Mouse (Mus musculus) hindbrain, embryonic 15.5 days (tissue): ENCODE data around the gene Rps25. TPM values are rescaled to one million over a fixed set of nuclear protein-coding genes. Genes with fewer than 3 reads are reported as not detected.
"Not testable (repeated sequence)": the region's sequence is repeated elsewhere in the genome, so short reads cannot be mapped to it uniquely, and the experiment has no call there.

ENCODE experiments used
- ATAC-seq: fragments of 200-750 bp; cut with Nextera tagmentation; 2 replicates; pipeline ENCODE4 v1.8.0; 2017; ENCODE audit warnings: low read depth, moderate number of reproducible peaks, moderate TSS enrichment; ENCODE audit not compliant: low FRiP score
- H3K27ac ChIP-seq: fragments of 300-500 bp; sonication (generic); replicated peaks from 2 replicates; pipeline ENCODE4 v1.5.1; 2015; ENCODE audit warnings: mild to moderate bottlenecking, inconsistent platforms
- H3K27me3 ChIP-seq: fragments of 300-500 bp; sonication (generic); 2 replicates; pipeline ENCODE4 v1.6.1; 2015; ENCODE audit warnings: control low read depth, inconsistent platforms
- H3K36me3 ChIP-seq: fragments of 300-500 bp; sonication (generic); 2 replicates; pipeline ENCODE4 v1.6.1; 2015; ENCODE audit warnings: control low read depth, inconsistent platforms
- H3K4me1 ChIP-seq: fragments of 300-500 bp; sonication (generic); replicated peaks from 2 replicates; pipeline ENCODE4 v1.6.1; 2015; ENCODE audit warnings: control low read depth, inconsistent platforms
- H3K4me2 ChIP-seq: fragments of 300-500 bp; sonication (generic); 2 replicates; pipeline ENCODE4 v1.6.1; 2015; ENCODE audit warnings: moderate library complexity, mild to moderate bottlenecking, inconsistent platforms
- H3K4me3 ChIP-seq: fragments of 300-500 bp; sonication (generic); 2 replicates; pipeline ENCODE4 v1.5.1; 2015; ENCODE audit warnings: mild to moderate bottlenecking, inconsistent platforms
- H3K9ac ChIP-seq: fragments of 300-500 bp; sonication (generic); 2 replicates; pipeline ENCODE4 v1.6.1; 2015; ENCODE audit warnings: inconsistent platforms
- H3K9me3 ChIP-seq: fragments of 300-500 bp; sonication (generic); 2 replicates; pipeline ENCODE4 v1.6.1; 2016; ENCODE audit warnings: control low read depth, inconsistent platforms
- WGBS: fragments of 180-500 bp; shearing (Covaris S2); methylation state at CpG from one replicate; pipeline ENCODE4 v1.1.7; 2015; 5-methylcytosine and 5-hydroxymethylcytosine counted together
- microRNA-seq: library from miRNA; unstranded; fragments of <30 nt; microRNA quantifications from one replicate; pipeline ENCODE4, GENCODE M21; 2016
- polyA plus RNA-seq: library from polyadenylated mRNA; unstranded; fragments of >200 nt; fragmentation: Nextera tagmentation; extraction: Ambion mirVana; gene quantifications from 2 replicates; pipeline ENCODE4 v1.2.1, GENCODE M21; 2015

Rps25 gene
- polyA plus RNA-seq, 1 experiment from 2014 or later, result 1,001 TPM

- Histone ChIP-seq H3K4me3 (no peak overlapping the region), H3K27me3 (no peaks in the 10 kb centered on the region), H3K9ac (no peak overlapping the region), H3K36me3 (no peaks in the 10 kb centered on the region), H3K9me3 (no peaks in the 10 kb centered on the region), H3K4me2 (no peak overlapping the region), H3K4me1 (no peaks in the 10 kb centered on the region), H3K27ac (no peak overlapping the region)
- no peak for ATAC-seq
- WGBS, result 58% methylated on average over 5 of the region's 5 CpGs
Observed at GRCm38 (mm10) chr9:44432577-44433185, 25.7 kb downstream of the Rps25 start.

- no peaks in the 10 kb centered on the region for H3K4me1 ChIP-seq
Observed at GRCm38 (mm10) chr9:44435747-44436146, 28.8 kb downstream of the Rps25 start.

GRCm38 (mm10) chr9:44440961-44441360 lies 34.0 kb downstream of the Rps25 start, which contains the start of gene Foxr1:
Gene Foxr1 (minus strand): TSS chr9:44441136.
- ATAC-seq, result no peak

More at GRCm38 (mm10) chr9:44435747-44436146, 28.8 kb downstream of the Rps25 start:
- 84% methylated on average over 6 of the region's 6 CpGs for WGBS
- Histone ChIP-seq H3K4me3 (no peak overlapping the region), H3K36me3 (no peaks in the 10 kb centered on the region), H3K27me3 (no peaks in the 10 kb centered on the region), H3K4me2 (no peak overlapping the region), H3K9me3 (no peaks in the 10 kb centered on the region), H3K9ac (no peak overlapping the region), H3K27ac (no peak overlapping the region)
- no peak for ATAC-seq

GRCm38 (mm10) chr9:44444402-44445025 lies 37.6 kb downstream of the Rps25 start:
- H3K4me2 ChIP-seq, H3K4me1 ChIP-seq, H3K4me3 ChIP-seq, H3K9me3 ChIP-seq, H3K9ac ChIP-seq, ATAC-seq, H3K36me3 ChIP-seq, H3K27me3 ChIP-seq, H3K27ac ChIP-seq: not testable (repeated sequence)
- WGBS, result 87% methylated on average over 7 of the region's 7 CpGs

More at GRCm38 (mm10) chr9:44440961-44441360, 34.0 kb downstream of the Rps25 start, which contains the start of gene Foxr1:
- no peak within 1 kb of the TSS for H3K4me3 ChIP-seq
- H3K4me2 ChIP-seq, result no peak within 1 kb of the TSS
- no peak within 1 kb of the TSS for H3K9ac ChIP-seq
- no peaks in the 10 kb centered on the region for H3K36me3 ChIP-seq
- H3K9me3 ChIP-seq, result no peaks in the 10 kb centered on the region
- no peaks in the 10 kb centered on the region for H3K4me1 ChIP-seq
- H3K27me3 ChIP-seq, result no peaks in the 10 kb centered on the region
- H3K27ac ChIP-seq, result no peak within 1 kb of the TSS
- 77% methylated on average over 19 of the region's 19 CpGs for WGBS

GRCm38 (mm10) chr9:44450387-44450786 lies 43.4 kb downstream of the Rps25 start:
- Histone ChIP-seq H3K9me3 (no peaks in the 10 kb centered on the region), H3K4me3 (no peak overlapping the region), H3K4me2 (no peak overlapping the region), H3K27ac (no peak overlapping the region), H3K36me3 (no peaks in the 10 kb centered on the region), H3K4me1 (peaks cover 7% of the 10 kb centered on the region), H3K27me3 (no peaks in the 10 kb centered on the region; the same call in 1 of the 2 replicates), H3K9ac (no peak overlapping the region)
- ATAC-seq, result no peak

GRCm38 (mm10) chr9:44454132-44454890 lies 47.4 kb downstream of the Rps25 start:
- Histone ChIP-seq H3K27me3 (no peaks in the 10 kb centered on the region; the same call in 1 of the 2 replicates), H3K9me3 (no peaks in the 10 kb centered on the region), H3K4me3 (no peak overlapping the region), H3K4me1 (peaks cover 40% of the 10 kb centered on the region), H3K36me3 (no peaks in the 10 kb centered on the region), H3K27ac (no peak overlapping the region), H3K4me2 (no peak overlapping the region), H3K9ac (no peak overlapping the region)
- 11% methylated on average over 14 of the region's 14 CpGs for WGBS
- ATAC-seq, result peak; percentile 75

GRCm38 (mm10) chr9:44454891-44455220 lies 47.9 kb downstream of the Rps25 start, which contains the start of gene Upk2:
Gene Upk2 (minus strand): TSS chr9:44454976.
- no peaks in the 10 kb centered on the region; the same call in 1 of the 2 replicates for H3K27me3 ChIP-seq
- peaks cover 40% of the 10 kb centered on the region for H3K4me1 ChIP-seq
- ATAC-seq, result no peak
- H3K4me2 ChIP-seq, result no peak within 1 kb of the TSS
- H3K36me3 ChIP-seq, result no peaks in the 10 kb centered on the region
- 33% methylated on average over 4 of the region's 4 CpGs for WGBS
- no peak within 1 kb of the TSS for H3K27ac ChIP-seq
- no peak within 1 kb of the TSS for H3K4me3 ChIP-seq
- no peaks in the 10 kb centered on the region for H3K9me3 ChIP-seq
- no peak within 1 kb of the TSS for H3K9ac ChIP-seq

- H3K4me3 ChIP-seq, result peak overlapping the region; percentile 12
- 1% methylated on average over 11 of the region's 11 CpGs for WGBS
- peak; percentile 95 for ATAC-seq
Observed at GRCm38 (mm10) chr9:44457035-44457742, 50.2 kb downstream of the Rps25 start.

More at GRCm38 (mm10) chr9:44457035-44457742, 50.2 kb downstream of the Rps25 start:
- Histone ChIP-seq H3K4me2 (peak overlapping the region; percentile 50), H3K36me3 (no peaks in the 10 kb centered on the region), H3K27me3 (no peaks in the 10 kb centered on the region; the same call in 1 of the 2 replicates), H3K27ac (peak overlapping the region; percentile 87), H3K9ac (peak overlapping the region; percentile 4; the same call in 1 of the 2 replicates), H3K4me1 (peaks cover 40% of the 10 kb centered on the region), H3K9me3 (no peaks in the 10 kb centered on the region)

Small RNA genes within 50 kb of the gene (microRNA-seq; reads per million reads assigned to microRNA genes)
- not detected for gene Mir7085

Other genes with a start within 250 kb of the Rps25 start
- 20.3 and 22.5 TPM in 2 replicates for gene Cbl, start 173.1 kb upstream of the Rps25 start, polyA plus RNA-seq
- gene Ccdc153, start 166.5 kb upstream of the Rps25 start, polyA plus RNA-seq, result not detected in 2 replicates
- gene Pdzd3, start 155.7 kb upstream of the Rps25 start, polyA plus RNA-seq, result 0.39 and 0.87 TPM in 2 replicates
- gene Nlrx1, start 138.5 kb upstream of the Rps25 start, polyA plus RNA-seq, result 4.1 and 5.9 TPM in 2 replicates
- 28.7 and 32.1 TPM in 2 replicates for gene Abcg4, start 118.5 kb upstream of the Rps25 start, polyA plus RNA-seq
- gene Hinfp, start 101.5 kb upstream of the Rps25 start, polyA plus RNA-seq, result 25.7 and 28.8 TPM in 2 replicates
- gene C2cd2l, start 86.9 kb upstream of the Rps25 start, polyA plus RNA-seq, result 28.7 and 29.3 TPM in 2 replicates
- 37.5 and 38.7 TPM in 2 replicates for gene Dpagt1, start 81.1 kb upstream of the Rps25 start, polyA plus RNA-seq
- gene H2afx, start 72.4 kb upstream of the Rps25 start, polyA plus RNA-seq, result 133 and 149 TPM in 2 replicates
- gene Hmbs, start 62.9 kb upstream of the Rps25 start, polyA plus RNA-seq, result 64.8 and 64.9 TPM in 2 replicates
- 40.3 and 45.0 TPM in 2 replicates for gene Vps11, start 45.5 kb upstream of the Rps25 start, polyA plus RNA-seq
- 27.4 and 27.6 TPM in 2 replicates for gene Hyou1, start 27.6 kb upstream of the Rps25 start, polyA plus RNA-seq
- gene Slc37a4, start 10.3 kb upstream of the Rps25 start, polyA plus RNA-seq, result 50.2 and 56.3 TPM in 2 replicates
- gene Trappc4, start 461 bp downstream of the Rps25 start, polyA plus RNA-seq, result 287 and 295 TPM in 2 replicates
- gene Ccdc84, start 11.4 kb downstream of the Rps25 start, polyA plus RNA-seq, result 32.0 and 34.9 TPM in 2 replicates
- not detected in 2 replicates for gene Foxr1, start 34.0 kb downstream of the Rps25 start, polyA plus RNA-seq
- not detected in 2 replicates for gene Upk2, start 47.8 kb downstream of the Rps25 start, polyA plus RNA-seq
- 10.7 and 11.9 TPM in 2 replicates for gene Bcl9l, start 75.7 kb downstream of the Rps25 start, polyA plus RNA-seq
- 0.09 TPM in 1 of 2 replicates, not detected in the other for gene Cxcr5, start 154.7 kb downstream of the Rps25 start, polyA plus RNA-seq
- 13.6 and 18.5 TPM in 2 replicates for gene Ddx6, start 197.8 kb downstream of the Rps25 start, polyA plus RNA-seq